Mouse (Mus musculus) T-cell, adult 2 months (primary cell): Measurements from ENCODE around the gene Polq.
"Not testable (repeated sequence)": the region's sequence is repeated elsewhere in the genome, so short reads cannot be mapped to it uniquely, and the experiment has no call there.

Experiments used
- DNase-seq: peaks from one replicate; pipeline ENCODE4 v3.0.0; 2022; ENCODE audit warnings: low spot score

The Polq gene

DNA sequence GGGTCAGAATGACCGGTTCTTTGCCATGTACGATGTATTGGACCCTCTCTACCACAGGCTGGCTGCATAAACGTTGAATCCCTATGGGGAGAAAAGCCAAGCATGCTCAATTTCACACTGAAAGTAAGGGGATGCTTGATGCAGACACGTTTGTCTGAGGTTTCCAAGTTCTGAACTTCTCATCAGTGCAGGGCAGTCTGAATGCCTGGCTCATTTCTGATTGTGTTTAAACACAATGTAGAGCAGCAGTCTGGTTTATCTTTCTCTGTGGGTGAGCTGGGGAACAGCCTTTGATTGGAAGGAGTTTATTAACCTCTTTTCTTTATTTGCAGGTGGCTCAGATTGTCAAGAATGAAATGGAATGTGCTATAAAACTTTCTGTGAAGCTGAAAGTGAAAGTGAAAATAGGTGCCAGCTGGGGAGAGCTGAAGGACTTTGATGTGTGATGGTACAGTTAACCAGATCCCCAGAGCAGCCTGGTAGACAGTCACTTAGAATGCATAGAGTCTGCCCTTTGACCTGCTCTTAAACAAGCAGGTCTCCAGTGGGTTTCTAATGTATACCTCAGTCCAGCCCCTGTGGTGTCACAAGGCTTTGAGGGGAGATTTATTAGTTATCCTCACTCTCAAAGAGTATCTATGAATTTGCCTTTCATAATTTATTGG is 82.7 kb downstream of the Polq start:
- DNase-seq: peak; percentile 66

- no peak for DNase-seq
Observed at GRCm38 (mm10) chr16:37108763-37109162, 97.2 kb downstream of the Polq start.

DNA sequence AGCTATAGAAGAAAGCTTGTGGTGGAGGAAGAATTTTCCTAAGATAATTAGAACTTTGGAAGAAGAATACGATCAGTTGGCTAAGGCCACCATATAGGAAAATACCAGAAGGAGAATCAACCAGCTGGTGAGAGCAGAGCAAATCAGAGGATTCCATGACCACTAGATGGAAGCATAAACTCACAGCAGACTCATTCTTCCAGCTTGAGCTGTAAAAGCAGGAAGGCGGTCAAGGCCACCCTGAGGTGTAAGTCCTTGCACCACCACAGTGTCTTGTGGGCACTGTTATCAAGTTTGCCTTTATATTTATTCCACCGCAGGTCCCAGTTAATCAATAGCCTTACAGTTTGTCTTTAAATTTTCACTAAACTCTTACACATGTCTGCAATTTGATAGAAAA is 97.7 kb downstream of the Polq start:
- no peak for DNase-seq

GRCm38 (mm10) chr16:37125190-37125589 is 113.6 kb downstream of the Polq start:
- not testable (repeated sequence) for DNase-seq
